Mouse (Mus musculus) erythroblast, embryonic 14.5 days (primary cell): Measurements from ENCODE around the gene Samd10. TPM values are rescaled to one million over a fixed set of nuclear protein-coding genes. Genes with fewer than 3 reads are reported as not detected.

ENCODE experiments used
- H3K27me3 ChIP-seq: 2 replicates; pipeline ENCODE4 v1.6.1; 2012; ENCODE audit warnings: inconsistent platforms; ENCODE audit not compliant: control insufficient read depth
- H3K36me3 ChIP-seq: 2 replicates; pipeline ENCODE4 v1.6.1; 2012; ENCODE audit warnings: mild to moderate bottlenecking, inconsistent platforms; ENCODE audit not compliant: control insufficient read depth
- H3K4me1 ChIP-seq: 2 replicates; pipeline ENCODE4 v1.6.1; 2012; ENCODE audit warnings: inconsistent platforms; ENCODE audit not compliant: control insufficient read depth
- H3K4me3 ChIP-seq: replicated peaks from 2 replicates; pipeline ENCODE3; 2012; ENCODE audit warnings: moderate library complexity, mild to moderate bottlenecking, inconsistent platforms
- H3K9me3 ChIP-seq: 2 replicates; pipeline ENCODE4 v1.6.1; 2012; ENCODE audit warnings: low read length, inconsistent platforms, mixed read lengths; ENCODE audit not compliant: control insufficient read depth
- GATA1 ChIP-seq: IDR thresholded peaks from 2 replicates; pipeline ENCODE4 v1.6.1; 2012; ENCODE audit warnings: low read length, inconsistent platforms, mixed read lengths
- TAL1 ChIP-seq: IDR thresholded peaks from 3 replicates; pipeline ENCODE4 v1.6.1; 2012; ENCODE audit warnings: low read length, inconsistent platforms, mixed read lengths
- polyA plus RNA-seq: library from polyadenylated mRNA; stranded (reverse); fragments of >175 nt; gene quantifications from 2 replicates; pipeline ENCODE4 v1.2.3, GENCODE M21; 2012

Samd10 gene
- polyA plus RNA-seq, 1 experiment: not detected

GRCm38 (mm10) chr2:181548227-181548626 is 50.8 kb downstream of the Samd10 start:
- H3K27me3 ChIP-seq: no peaks in the 10 kb centered on the region
- no peaks in the 10 kb centered on the region for H3K9me3 ChIP-seq
- peaks cover 49% of the 10 kb centered on the region for H3K4me1 ChIP-seq
- H3K36me3 ChIP-seq: peaks cover 80% of the 10 kb centered on the region
- TF ChIP-seq GATA1 (no peak), TAL1 (no peak)
- no peak overlapping the region for H3K4me3 ChIP-seq

DNA sequence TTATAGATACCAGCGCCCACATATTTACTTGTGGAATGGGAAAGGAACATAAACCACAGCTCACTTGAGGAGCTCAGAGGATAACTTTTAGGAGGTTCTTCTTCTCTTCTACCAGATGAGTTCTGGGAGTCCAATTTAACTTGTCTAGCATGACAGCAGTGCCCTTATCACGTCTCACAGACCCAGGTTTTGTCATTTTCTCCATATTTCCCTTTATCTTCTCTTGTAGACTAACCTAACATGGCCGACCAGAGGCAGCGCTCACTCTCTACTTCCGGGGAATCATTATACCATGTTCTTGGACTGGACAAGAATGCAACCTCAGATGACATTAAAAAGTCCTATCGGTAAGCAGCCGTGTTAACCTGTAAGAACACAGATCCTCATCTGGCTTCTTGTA is 52.9 kb downstream of the Samd10 start:
- TF ChIP-seq GATA1: no peak
- no peak for TF ChIP-seq TAL1
- Histone ChIP-seq H3K36me3 (peaks cover 73% of the 10 kb centered on the region), H3K4me1 (peaks cover 49% of the 10 kb centered on the region)

More for the DNA sequence above, 52.9 kb downstream of the Samd10 start:
- Histone ChIP-seq H3K9me3 (no peaks in the 10 kb centered on the region), H3K4me3 (no peak overlapping the region), H3K27me3 (no peaks in the 10 kb centered on the region)

Other genes starting within 250 kb of the Samd10 start
- gene Zgpat, start 234.3 kb downstream of the Samd10 start, polyA plus RNA-seq: 0.94 and 1.1 TPM in 2 replicates
- 0.49 and 1.1 TPM in 2 replicates for gene Arfrp1, start 233.8 kb downstream of the Samd10 start, polyA plus RNA-seq
- gene Lime1, start 219.1 kb downstream of the Samd10 start, polyA plus RNA-seq: 3.9 and 4.1 TPM in 2 replicates
- gene Zbtb46, start 139.8 kb downstream of the Samd10 start, polyA plus RNA-seq: 0.23 and 0.26 TPM in 2 replicates
- not detected in 2 replicates for gene Abhd16b, start 106.0 kb downstream of the Samd10 start, polyA plus RNA-seq
- 4.5 and 5.4 TPM in 2 replicates for gene Tpd52l2, start 102.1 kb downstream of the Samd10 start, polyA plus RNA-seq
- gene Dnajc5, start 78.7 kb downstream of the Samd10 start, polyA plus RNA-seq: 0.84 and 0.93 TPM in 2 replicates
- 1.5 and 1.9 TPM in 2 replicates for gene Uckl1, start 14.3 kb downstream of the Samd10 start, polyA plus RNA-seq
- gene Prpf6, start 7.3 kb downstream of the Samd10 start, polyA plus RNA-seq: 1.4 and 1.5 TPM in 2 replicates
- 0.22 and 0.24 TPM in 2 replicates for gene Zfp512b, start 6.4 kb downstream of the Samd10 start, polyA plus RNA-seq
- not detected in 2 replicates for gene Gm29797, start 57.8 kb upstream of the Samd10 start, polyA plus RNA-seq
- 0.15 and 0.19 TPM in 2 replicates for gene Sox18, start 72.4 kb upstream of the Samd10 start, polyA plus RNA-seq
- gene Tcea2, start 81.1 kb upstream of the Samd10 start, polyA plus RNA-seq: 0.02 TPM in 1 of 2 replicates, not detected in the other
- gene Rgs19, start 94.8 kb upstream of the Samd10 start, polyA plus RNA-seq: 0.16 and 0.69 TPM in 2 replicates
- gene Lkaaear1, start 99.2 kb upstream of the Samd10 start, polyA plus RNA-seq: not detected in 2 replicates
- gene Oprl1, start 115.8 kb upstream of the Samd10 start, polyA plus RNA-seq: not detected in 2 replicates
- gene Myt1, start 164.1 kb upstream of the Samd10 start, polyA plus RNA-seq: not detected in 2 replicates
- 1.3 and 1.5 TPM in 2 replicates for gene Pcmtd2, start 238.6 kb upstream of the Samd10 start, polyA plus RNA-seq